Mouse (Mus musculus): ENCODE data around the gene Plcl1. TPM values are rescaled to one million over a fixed set of nuclear protein-coding genes. Genes with fewer than 3 reads are reported as not detected.

Gene Plcl1
- polyA plus RNA-seq, 1 experiment: 12.2 TPM

DNA sequence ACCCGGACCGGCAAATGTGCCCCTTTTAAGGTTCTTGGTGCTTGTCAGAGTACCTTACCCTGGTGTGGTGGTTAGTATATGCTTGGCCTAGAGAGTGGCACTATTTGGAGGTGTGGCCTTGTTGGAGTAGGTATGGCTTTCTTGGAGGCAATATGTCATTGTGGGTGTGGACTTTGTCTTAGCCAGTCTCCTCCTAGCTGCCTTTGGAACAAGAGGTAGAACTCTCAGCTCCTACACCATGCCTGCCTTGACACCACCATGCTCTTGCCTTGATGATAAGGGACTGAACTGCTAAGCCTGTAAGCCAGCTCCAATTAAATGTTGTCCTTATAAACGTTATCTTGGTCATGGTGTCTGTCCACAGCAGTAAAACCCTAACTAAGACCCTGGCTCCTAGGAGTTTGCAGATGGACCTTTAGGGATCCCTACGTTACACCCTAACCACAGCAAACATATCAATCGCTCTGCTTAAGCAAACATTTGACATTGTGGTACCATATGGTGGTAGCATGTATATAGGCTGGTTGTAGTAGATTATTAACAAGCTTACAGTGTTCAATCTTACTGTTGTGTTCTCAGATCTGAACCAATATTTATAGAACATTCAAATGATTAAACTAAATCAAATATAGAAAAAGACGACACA, 39.4 kb downstream of the Plcl1 start:
- Histone ChIP-seq H3K4me3 (replicated peaks; ENCODE audit: insufficient read depth, low read depth, low read length) (no peak overlapping the region), H3K27ac (ENCODE audit: insufficient read depth, low read length) (no peak overlapping the region), H3K27me3 (ENCODE audit: control insufficient read depth, insufficient read depth, low read length) (no peaks in the 10 kb centered on the region), H3K4me1 (ENCODE audit: control insufficient read depth, insufficient read depth, low read length) (no peaks in the 10 kb centered on the region; the same call in 1 of the 2 replicates)
- WGBS: 93% methylated on average over 6 of the region's 6 CpGs
- TF ChIP-seq CTCF (IDR thresholded peaks at IDR 0.05; ENCODE audit: borderline replicate concordance, insufficient read depth, low read depth, low read length) (no peak), POLR2A (IDR thresholded peaks at IDR 0.05; ENCODE audit: borderline replicate concordance, insufficient read depth, low read length) (no peak)
- no peak for DNase-seq

DNA sequence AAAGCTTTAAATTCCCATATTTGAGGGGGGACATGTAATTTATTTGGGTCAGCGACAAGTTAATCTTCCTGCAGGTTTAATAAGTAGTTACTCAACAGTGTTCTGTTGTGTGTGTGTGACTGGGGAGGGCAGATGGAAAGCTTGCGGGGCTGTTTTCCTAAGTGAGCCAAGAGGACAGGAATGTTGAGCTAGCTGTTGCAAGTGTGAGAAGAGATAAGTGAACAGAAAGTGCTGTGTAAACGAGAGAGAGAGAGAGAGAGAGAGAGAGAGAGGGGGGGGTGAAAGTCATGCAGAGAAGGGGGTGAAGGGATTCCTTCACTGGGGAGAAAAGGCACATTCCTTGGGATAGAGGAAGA, 39.9 kb downstream of the Plcl1 start:
- TF ChIP-seq POLR2A (IDR thresholded peaks at IDR 0.05; ENCODE audit: borderline replicate concordance, insufficient read depth, low read length): no peak
- DNase-seq: no peak
- no peaks in the 10 kb centered on the region for H3K27me3 ChIP-seq (ENCODE audit: control insufficient read depth, insufficient read depth, low read length)
- no peak overlapping the region for H3K27ac ChIP-seq (ENCODE audit: insufficient read depth, low read length)
- H3K4me1 ChIP-seq (ENCODE audit: control insufficient read depth, insufficient read depth, low read length): no peaks in the 10 kb centered on the region; the same call in 1 of the 2 replicates
- H3K4me3 ChIP-seq (replicated peaks; ENCODE audit: insufficient read depth, low read depth, low read length): no peak overlapping the region
- WGBS: 65% methylated on average over 3 of the region's 3 CpGs

- Histone ChIP-seq H3K4me3 (replicated peaks; ENCODE audit: insufficient read depth, low read depth, low read length) (no peak overlapping the region), H3K27me3 (ENCODE audit: control insufficient read depth, insufficient read depth, low read length) (no peaks in the 10 kb centered on the region), H3K4me1 (ENCODE audit: control insufficient read depth, insufficient read depth, low read length) (no peaks in the 10 kb centered on the region; the same call in 1 of the 2 replicates), H3K27ac (ENCODE audit: insufficient read depth, low read length) (no peak overlapping the region)
- DNase-seq: no peak
- no peak for TF ChIP-seq CTCF (IDR thresholded peaks at IDR 0.05; ENCODE audit: borderline replicate concordance, insufficient read depth, low read depth, low read length)
- no peak for TF ChIP-seq POLR2A (IDR thresholded peaks at IDR 0.05; ENCODE audit: borderline replicate concordance, insufficient read depth, low read length)
- 68% methylated on average over 5 of the region's 5 CpGs for WGBS
Measured at GRCm38 (mm10) chr1:55446273-55446672, 40.6 kb downstream of the Plcl1 start.

GRCm38 (mm10) chr1:55446876-55447275, 41.2 kb downstream of the Plcl1 start:
- H3K4me1 ChIP-seq (ENCODE audit: control insufficient read depth, insufficient read depth, low read length): no peaks in the 10 kb centered on the region; the same call in 1 of the 2 replicates
- TF ChIP-seq CTCF (IDR thresholded peaks at IDR 0.05; ENCODE audit: borderline replicate concordance, insufficient read depth, low read depth, low read length): no peak
- no peak for TF ChIP-seq POLR2A (IDR thresholded peaks at IDR 0.05; ENCODE audit: borderline replicate concordance, insufficient read depth, low read length)
- H3K27me3 ChIP-seq (ENCODE audit: control insufficient read depth, insufficient read depth, low read length): no peaks in the 10 kb centered on the region
- no peak overlapping the region for H3K4me3 ChIP-seq (replicated peaks; ENCODE audit: insufficient read depth, low read depth, low read length)
- WGBS: 87% methylated on average over 2 of the region's 2 CpGs
- H3K27ac ChIP-seq (ENCODE audit: insufficient read depth, low read length): no peak overlapping the region
- no peak for DNase-seq

DNA sequence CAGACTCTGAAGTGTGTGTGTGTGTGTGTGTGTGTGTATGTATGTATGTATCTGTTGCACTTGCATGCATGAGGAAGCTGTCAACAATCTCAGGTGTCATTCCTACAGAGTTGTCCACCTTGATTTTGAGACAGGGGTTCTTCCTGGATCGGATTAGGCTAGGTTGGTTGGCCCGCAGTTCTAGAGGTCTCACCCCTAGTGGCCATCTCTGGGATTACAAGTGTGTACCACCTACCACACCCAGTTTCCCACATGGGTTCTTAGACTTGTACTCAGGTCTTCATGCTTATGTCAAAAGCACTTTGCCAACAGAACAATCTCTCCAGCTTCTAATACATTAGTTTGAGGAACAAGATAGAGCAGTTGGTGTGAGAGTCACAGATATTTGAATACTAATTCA, 41.9 kb downstream of the Plcl1 start:
- no peak for TF ChIP-seq POLR2A (IDR thresholded peaks at IDR 0.05; ENCODE audit: borderline replicate concordance, insufficient read depth, low read length)
- peak; percentile 27; the same call in 1 of the 2 replicates for TF ChIP-seq CTCF (IDR thresholded peaks at IDR 0.05; ENCODE audit: borderline replicate concordance, insufficient read depth, low read depth, low read length)
- no peak overlapping the region for H3K27ac ChIP-seq (ENCODE audit: insufficient read depth, low read length)
- no peak overlapping the region for H3K4me3 ChIP-seq (replicated peaks; ENCODE audit: insufficient read depth, low read depth, low read length)
- no peak for DNase-seq
- H3K4me1 ChIP-seq (ENCODE audit: control insufficient read depth, insufficient read depth, low read length): no peaks in the 10 kb centered on the region; the same call in 1 of the 2 replicates
- no peaks in the 10 kb centered on the region for H3K27me3 ChIP-seq (ENCODE audit: control insufficient read depth, insufficient read depth, low read length)
- WGBS: 89% methylated on average over 2 of the region's 2 CpGs

GRCm38 (mm10) chr1:55448104-55448503, 42.4 kb downstream of the Plcl1 start:
- Histone ChIP-seq H3K4me1 (ENCODE audit: control insufficient read depth, insufficient read depth, low read length) (no peaks in the 10 kb centered on the region; the same call in 1 of the 2 replicates), H3K27ac (ENCODE audit: insufficient read depth, low read length) (no peak overlapping the region), H3K4me3 (replicated peaks; ENCODE audit: insufficient read depth, low read depth, low read length) (no peak overlapping the region), H3K27me3 (ENCODE audit: control insufficient read depth, insufficient read depth, low read length) (no peaks in the 10 kb centered on the region)
- DNase-seq: no peak
- 88% methylated on average over 1 of the region's 1 CpGs for WGBS
- TF ChIP-seq CTCF (IDR thresholded peaks at IDR 0.05; ENCODE audit: borderline replicate concordance, insufficient read depth, low read depth, low read length) (no peak), POLR2A (IDR thresholded peaks at IDR 0.05; ENCODE audit: borderline replicate concordance, insufficient read depth, low read length) (no peak)

DNA sequence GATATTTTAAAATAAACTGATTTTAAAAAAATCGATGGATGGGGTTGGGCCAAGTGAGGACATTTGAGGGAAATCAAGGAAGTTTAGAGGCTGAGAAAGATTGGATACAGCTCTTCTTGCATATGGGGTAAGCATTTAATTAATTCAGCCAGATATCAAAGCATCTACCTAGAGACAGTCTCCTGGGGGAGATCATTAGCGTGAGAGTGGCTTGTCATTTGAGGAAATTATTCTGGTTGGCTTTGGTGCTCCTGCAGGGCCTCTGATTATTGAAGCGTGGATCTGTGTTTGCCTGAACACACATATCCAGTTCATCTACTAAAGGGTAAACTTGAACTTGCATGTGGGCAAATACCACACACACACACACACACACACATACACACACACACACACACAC, 44.1 kb downstream of the Plcl1 start:
- no peak for DNase-seq
- no peaks in the 10 kb centered on the region for H3K27me3 ChIP-seq (ENCODE audit: control insufficient read depth, insufficient read depth, low read length)
- no peak overlapping the region for H3K27ac ChIP-seq (ENCODE audit: insufficient read depth, low read length)
- 84% methylated on average over 3 of the region's 3 CpGs for WGBS
- H3K4me1 ChIP-seq (ENCODE audit: control insufficient read depth, insufficient read depth, low read length): peaks cover 6% of the 10 kb centered on the region
- TF ChIP-seq CTCF (IDR thresholded peaks at IDR 0.05; ENCODE audit: borderline replicate concordance, insufficient read depth, low read depth, low read length): no peak
- TF ChIP-seq POLR2A (IDR thresholded peaks at IDR 0.05; ENCODE audit: borderline replicate concordance, insufficient read depth, low read length): no peak
- H3K4me3 ChIP-seq (replicated peaks; ENCODE audit: insufficient read depth, low read depth, low read length): no peak overlapping the region

- TF ChIP-seq POLR2A (IDR thresholded peaks at IDR 0.05; ENCODE audit: borderline replicate concordance, insufficient read depth, low read length): no peak
- no peak for TF ChIP-seq CTCF (IDR thresholded peaks at IDR 0.05; ENCODE audit: borderline replicate concordance, insufficient read depth, low read depth, low read length)
- no peak overlapping the region; the same call in 1 of the 2 replicates for H3K27ac ChIP-seq (ENCODE audit: insufficient read depth, low read length)
- DNase-seq: peak in 1 of 2 experiments; percentile 22
- H3K4me3 ChIP-seq (replicated peaks; ENCODE audit: insufficient read depth, low read depth, low read length): no peak overlapping the region
- peaks cover 6% of the 10 kb centered on the region; the same call in 1 of the 2 replicates for H3K4me1 ChIP-seq (ENCODE audit: control insufficient read depth, insufficient read depth, low read length)
- no peaks in the 10 kb centered on the region for H3K27me3 ChIP-seq (ENCODE audit: control insufficient read depth, insufficient read depth, low read length)
- 8% methylated on average over 5 of the region's 5 CpGs for WGBS
Measured at GRCm38 (mm10) chr1:55454119-55454518, 48.4 kb downstream of the Plcl1 start.

Measured in cerebellum, adult 2 months (tissue).